8 mouse cellular contexts compared by ENCODE assay signal in genomic region chr9:123021636-123022379, GRCm38 (mm10). TPM values are rescaled to one million over a fixed set of nuclear protein-coding genes. Genes with fewer than 3 reads are reported as not detected.
DNase-seq lines count a peak whose midpoint lies in the region; ATAC-seq lines count a peak whose summit lies in the region.

No protein-coding gene starts in this region.

- DNase-seq in adrenal gland, adult 8-10 months: peak; percentile 22
- no peak for DNase-seq in adrenal gland, postnatal 25 days
- no peak for DNase-seq in lung, postnatal 10 days
- DNase-seq in spleen, postnatal 14 days (ENCODE audit: low spot score in 2 of 2): no peak

- H3K4me2 ChIP-seq in lung, embryonic 15.5 days: peak overlapping the region; percentile 87
- peak overlapping the region; percentile 75 for H3K4me2 ChIP-seq in embryonic facial prominence, embryonic 13.5 days
- H3K4me2 ChIP-seq in hindbrain, embryonic 16.5 days (ENCODE audit: low read length): peak overlapping the region; percentile 84

- H3K9me3 ChIP-seq in lung, embryonic 15.5 days: no peaks in the 10 kb centered on the region
- no peaks in the 10 kb centered on the region for H3K9me3 ChIP-seq in embryonic facial prominence, embryonic 13.5 days
- no peaks in the 10 kb centered on the region for H3K9me3 ChIP-seq in hindbrain, embryonic 16.5 days (ENCODE audit: control insufficient read depth, low read length)

- no peak overlapping the region for H3K27ac ChIP-seq in lung, embryonic 15.5 days
- H3K27ac ChIP-seq in embryonic facial prominence, embryonic 13.5 days: no peak overlapping the region
- H3K27ac ChIP-seq in hindbrain, embryonic 16.5 days (ENCODE audit: low read depth, low read length): peak overlapping the region; percentile 85

- H3K27me3 ChIP-seq in lung, embryonic 15.5 days: no peaks in the 10 kb centered on the region
- no peaks in the 10 kb centered on the region for H3K27me3 ChIP-seq in embryonic facial prominence, embryonic 13.5 days
- no peaks in the 10 kb centered on the region for H3K27me3 ChIP-seq in hindbrain, embryonic 16.5 days (replicated peaks; ENCODE audit: control insufficient read depth, insufficient read depth, low read length)

- H3K9ac ChIP-seq in lung, embryonic 15.5 days: no peak overlapping the region; the same call in 1 of the 2 replicates
- H3K9ac ChIP-seq in embryonic facial prominence, embryonic 13.5 days: peak overlapping the region; percentile 83; the same call in 1 of the 2 replicates
- peak overlapping the region; percentile 85 for H3K9ac ChIP-seq in hindbrain, embryonic 16.5 days (ENCODE audit: low read depth, low read length)

- peaks cover 17% of the 10 kb centered on the region for H3K36me3 ChIP-seq in lung, embryonic 15.5 days
- peaks cover 18% of the 10 kb centered on the region for H3K36me3 ChIP-seq in embryonic facial prominence, embryonic 13.5 days
- H3K36me3 ChIP-seq in hindbrain, embryonic 16.5 days (ENCODE audit: control insufficient read depth, insufficient read depth, low read length): no peaks in the 10 kb centered on the region

- H3K4me1 ChIP-seq in lung, embryonic 15.5 days: peaks cover 12% of the 10 kb centered on the region
- H3K4me1 ChIP-seq in embryonic facial prominence, embryonic 13.5 days: peaks cover 12% of the 10 kb centered on the region
- H3K4me1 ChIP-seq in hindbrain, embryonic 16.5 days (ENCODE audit: control insufficient read depth, insufficient read depth, low read depth, low read length): peaks cover 12% of the 10 kb centered on the region

- 0 out of 2 replicates have a peak, but pooled peaks have one; percentile 2 for ATAC-seq in lung, embryonic 15.5 days (ENCODE audit: borderline replicate concordance, extremely low read depth, low FRiP score, low TSS enrichment)
- ATAC-seq in embryonic facial prominence, embryonic 13.5 days (ENCODE audit: insufficient number of reproducible peaks, insufficient read depth, low FRiP score, low TSS enrichment, low read depth): no peak
- ATAC-seq in hindbrain, embryonic 16.5 days: peak; percentile 48
- peak; percentile 30; the same call in 1 of the 2 replicates for ATAC-seq in megakaryocyte progenitor cell, adult 5-6 weeks (replicated peaks; ENCODE audit: poor library complexity)

- peak overlapping the region; percentile 78 for H3K4me3 ChIP-seq in lung, embryonic 15.5 days
- H3K4me3 ChIP-seq in embryonic facial prominence, embryonic 13.5 days: peak overlapping the region; percentile 66
- peak overlapping the region; percentile 62 for H3K4me3 ChIP-seq in hindbrain, embryonic 16.5 days (ENCODE audit: low read length)

- 33% methylated on average over 16 of the region's 24 CpGs for WGBS in lung, embryonic 15.5 days
- WGBS in embryonic facial prominence, embryonic 13.5 days: 35% methylated on average over 20 of the region's 24 CpGs
- WGBS in hindbrain, embryonic 16.5 days: 42% methylated on average over 16 of the region's 24 CpGs

RNA-seq across cellular contexts. Expression of gene Tmem42, which starts 0.7 kb away (rescaled TPM):
- total RNA-seq in adrenal gland, adult 8-10 months (2022): 10 to 100 TPM; 18.1 to 26.2 (median 20.1) TPM
- 21.7 and 25.2 TPM in 2 replicates for total RNA-seq in adrenal gland, postnatal 25 days (2021)
- 19.3 and 21.4 TPM in 2 replicates for polyA plus RNA-seq in lung, embryonic 15.5 days (2015; fragmentation: Nextera tagmentation; extraction: Ambion mirVana)
- polyA plus RNA-seq in embryonic facial prominence, embryonic 13.5 days (2015; fragmentation: Nextera tagmentation; extraction: Ambion mirVana): 22.0 and 25.6 TPM in 2 replicates
- 30.0 and 31.2 TPM in 2 replicates for polyA plus RNA-seq in hindbrain, embryonic 16.5 days (2015; fragmentation: Nextera tagmentation; extraction: Ambion mirVana)
- total RNA-seq in megakaryocyte progenitor cell, adult 5-6 weeks (2015): 12.7 and 15.7 TPM in 2 replicates
- total RNA-seq in megakaryocyte progenitor cell, adult 5-6 weeks (2017): 8.5 and 8.7 TPM in 2 replicates

RNA-seq across cellular contexts. Expression of gene Tgm4, which starts 12.7 kb away (rescaled TPM):
- 1 to 10 TPM in 2 of 4 experiments, under 1 TPM in 2; 0.24 to 1.7 (median 0.98) TPM for total RNA-seq in adrenal gland, adult 8-10 months (2022)
- total RNA-seq in adrenal gland, postnatal 25 days (2021): 0.86 and 2.1 TPM in 2 replicates
- polyA plus RNA-seq in lung, embryonic 15.5 days (2015; fragmentation: Nextera tagmentation; extraction: Ambion mirVana): 0.27 and 0.40 TPM in 2 replicates
- 0.55 and 0.59 TPM in 2 replicates for polyA plus RNA-seq in embryonic facial prominence, embryonic 13.5 days (2015; fragmentation: Nextera tagmentation; extraction: Ambion mirVana)
- 0.61 and 0.81 TPM in 2 replicates for polyA plus RNA-seq in hindbrain, embryonic 16.5 days (2015; fragmentation: Nextera tagmentation; extraction: Ambion mirVana)
- not detected in 2 replicates for total RNA-seq in megakaryocyte progenitor cell, adult 5-6 weeks (2015)
- total RNA-seq in megakaryocyte progenitor cell, adult 5-6 weeks (2017): 0.04 TPM in 1 of 2 replicates, not detected in the other
